Mouse (Mus musculus): Measurements from ENCODE around the gene Snai3. TPM values are rescaled to one million over a fixed set of nuclear protein-coding genes. Genes with fewer than 3 reads are reported as not detected.

The Snai3 gene
- polyA plus RNA-seq, 1 experiment from 2014 or later, result not detected

DNA sequence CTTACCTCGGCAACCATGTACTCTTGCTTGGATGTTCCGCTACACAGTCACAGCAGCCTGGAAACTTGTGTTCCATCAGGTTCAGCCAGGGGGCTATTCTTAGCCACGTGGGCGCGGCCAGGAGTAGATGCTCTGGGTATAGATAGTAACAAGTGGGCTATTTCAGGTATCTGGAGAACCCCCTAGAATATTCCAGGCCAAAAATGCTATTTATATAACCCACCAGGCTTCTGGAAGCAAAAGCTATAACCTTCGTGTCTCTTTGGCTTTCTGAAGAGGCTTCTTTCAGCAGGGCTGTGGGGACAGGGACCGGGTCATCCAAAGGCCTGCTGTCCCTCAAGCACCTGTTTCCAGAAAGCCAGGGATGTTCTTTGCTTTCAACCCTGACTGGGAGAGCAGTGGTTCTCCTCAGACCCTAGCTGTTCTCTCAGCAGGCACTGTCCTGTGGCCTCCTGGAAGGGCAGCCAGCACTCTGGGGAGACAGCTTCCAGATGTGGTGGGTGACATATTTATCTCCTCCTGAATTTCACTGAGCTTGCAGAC lies 9.3 kb downstream of the Snai3 start:
- no peak for DNase-seq (ENCODE audit: low spot score)
- no peak for ATAC-seq (ENCODE audit: insufficient number of reproducible peaks, low FRiP score, low TSS enrichment, low read depth)

DNA sequence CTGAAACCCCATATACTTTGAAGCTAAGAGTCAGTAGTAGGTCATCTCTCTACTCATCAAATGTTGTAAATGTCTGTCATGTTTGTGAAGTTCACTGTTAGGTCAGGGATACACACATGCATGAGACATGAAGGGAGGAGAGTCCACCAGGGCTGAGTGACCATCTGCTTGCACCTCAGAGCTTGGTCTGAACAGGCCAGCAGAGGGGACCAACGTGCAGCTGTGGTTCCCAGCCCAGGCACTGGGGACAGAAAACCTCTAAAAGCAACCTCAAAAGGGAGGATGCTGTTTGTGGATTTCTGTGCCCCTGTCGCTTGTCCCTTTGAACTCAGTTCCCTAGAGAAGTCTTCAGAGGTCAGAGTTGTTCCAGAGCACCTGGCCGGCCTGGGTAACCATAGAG lies 15.3 kb downstream of the Snai3 start:
- Histone ChIP-seq H3K4me2 (ENCODE audit: low read depth, severe bottlenecking) (no peak overlapping the region), H3K36me3 (ENCODE audit: control insufficient read depth, insufficient read depth, low read length) (no peaks in the 10 kb centered on the region), H3K9me3 (ENCODE audit: control insufficient read depth, low read length) (no peaks in the 10 kb centered on the region), H3K4me1 (ENCODE audit: control insufficient read depth, insufficient read depth, low read length) (peaks cover 3% of the 10 kb centered on the region; the same call in 1 of the 2 replicates), H3K27ac (replicated peaks; ENCODE audit: low read depth, low read length) (no peak overlapping the region), H3K4me3 (ENCODE audit: low read depth, low read length) (no peak overlapping the region), H3K27me3 (ENCODE audit: control insufficient read depth, insufficient read depth, low read length) (0 out of 2 replicates have a peak, but pooled peaks cover 2% of the 10 kb centered on the region), H3K9ac (ENCODE audit: low read length) (no peak overlapping the region)
- WGBS, result 68% methylated on average over 3 of the region's 3 CpGs
- DNase-seq (ENCODE audit: low spot score) (no peak), ATAC-seq (ENCODE audit: insufficient number of reproducible peaks, low FRiP score, low TSS enrichment, low read depth) (no peak)

More for the DNA sequence above, 9.3 kb downstream of the Snai3 start:
- Histone ChIP-seq H3K4me1 (ENCODE audit: control insufficient read depth, insufficient read depth, low read length) (no peaks in the 10 kb centered on the region), H3K4me3 (ENCODE audit: low read depth, low read length) (no peak overlapping the region), H3K4me2 (ENCODE audit: low read depth, severe bottlenecking) (no peak overlapping the region), H3K36me3 (ENCODE audit: control insufficient read depth, insufficient read depth, low read length) (no peaks in the 10 kb centered on the region), H3K9me3 (ENCODE audit: control insufficient read depth, low read length) (no peaks in the 10 kb centered on the region), H3K9ac (ENCODE audit: low read length) (no peak overlapping the region), H3K27me3 (ENCODE audit: control insufficient read depth, insufficient read depth, low read length) (no peaks in the 10 kb centered on the region), H3K27ac (replicated peaks; ENCODE audit: low read depth, low read length) (no peak overlapping the region)
- WGBS, result 74% methylated on average over 7 of the region's 7 CpGs

DNA sequence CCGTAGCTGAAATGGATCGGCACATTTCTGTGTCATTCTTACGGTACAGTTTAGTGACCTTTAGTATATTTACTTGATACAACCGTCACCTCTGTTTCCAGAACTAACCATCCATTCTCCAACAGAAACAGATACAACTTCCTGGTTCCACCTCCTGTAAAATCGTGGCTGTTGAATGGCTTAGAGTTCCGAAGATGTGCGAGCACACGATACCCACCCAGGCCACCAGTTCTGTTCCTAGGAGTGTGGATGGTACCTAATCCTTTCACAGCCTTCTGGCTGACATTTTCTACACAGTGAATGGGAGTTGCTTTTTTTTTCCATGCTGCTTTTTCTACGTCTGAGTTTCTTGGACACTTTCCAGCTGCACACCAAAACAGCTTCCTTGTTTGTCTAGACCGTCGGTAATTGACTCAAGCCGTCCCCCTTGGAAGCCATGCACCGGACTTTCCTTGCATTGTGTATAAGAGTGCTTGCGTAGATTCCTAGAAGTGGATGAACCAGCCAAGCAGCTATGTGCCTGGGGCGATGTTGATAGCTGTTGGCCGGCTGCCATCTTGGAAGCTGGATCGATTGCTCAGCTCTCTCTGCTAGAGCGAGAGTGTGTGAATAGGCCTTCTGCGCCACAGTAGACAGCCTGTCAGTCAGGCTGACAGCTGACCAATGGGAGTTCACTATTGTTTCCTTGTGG lies 16.3 kb downstream of the Snai3 start:
- Histone ChIP-seq H3K9me3 (ENCODE audit: control insufficient read depth, low read length) (no peaks in the 10 kb centered on the region), H3K27me3 (ENCODE audit: control insufficient read depth, insufficient read depth, low read length) (0 out of 2 replicates have a peak, but pooled peaks cover 2% of the 10 kb centered on the region), H3K4me3 (ENCODE audit: low read depth, low read length) (peak overlapping the region; percentile 50), H3K9ac (ENCODE audit: low read length) (peak overlapping the region; percentile 83), H3K4me1 (ENCODE audit: control insufficient read depth, insufficient read depth, low read length) (peaks cover 3% of the 10 kb centered on the region; the same call in 1 of the 2 replicates), H3K36me3 (ENCODE audit: control insufficient read depth, insufficient read depth, low read length) (no peaks in the 10 kb centered on the region), H3K4me2 (ENCODE audit: low read depth, severe bottlenecking) (peak overlapping the region; percentile 68), H3K27ac (replicated peaks; ENCODE audit: low read depth, low read length) (peak overlapping the region; percentile 82)
- 39% methylated on average over 19 of the region's 19 CpGs for WGBS
- ATAC-seq (ENCODE audit: insufficient number of reproducible peaks, low FRiP score, low TSS enrichment, low read depth) (no peak), DNase-seq (ENCODE audit: low spot score) (peak; percentile 62)

DNA sequence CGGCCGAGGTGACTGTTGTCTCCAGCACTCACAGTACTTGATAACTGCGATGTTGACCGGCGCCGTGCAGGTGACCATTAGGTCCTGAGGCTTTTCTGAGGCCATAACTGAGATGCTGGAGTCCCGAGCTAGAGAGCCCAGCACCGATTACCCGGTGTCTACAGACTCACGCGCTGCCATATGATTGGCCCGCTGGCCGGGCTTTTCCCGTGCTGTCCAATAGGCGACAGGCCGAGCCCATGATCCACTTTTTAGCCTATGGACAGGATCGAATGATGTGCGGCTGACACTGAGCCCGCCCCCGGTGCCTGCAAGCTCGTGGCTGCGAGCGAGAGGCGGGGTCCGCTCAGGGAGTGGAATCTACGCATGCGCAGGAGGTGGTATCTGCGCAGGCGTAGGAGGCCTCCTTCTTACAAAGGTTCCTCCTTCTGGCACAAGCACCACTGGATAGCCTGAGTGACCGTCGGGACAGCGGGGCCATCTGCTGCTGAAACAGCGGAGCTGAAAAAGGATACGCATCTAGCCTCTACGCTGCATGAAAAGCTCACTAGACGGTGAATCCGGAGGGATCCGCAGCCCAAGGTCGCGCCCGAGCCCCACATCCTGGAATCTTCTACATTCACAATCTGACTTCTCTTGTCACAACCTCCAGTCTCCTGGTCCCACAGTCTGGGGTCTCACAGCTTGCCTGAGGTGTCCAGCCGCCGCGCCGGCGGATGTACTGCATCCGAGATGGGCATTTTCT lies 17.1 kb downstream of the Snai3 start, which contains the start of gene Mvd:
Mvd (minus strand) TSS at position 161 of the 745 bp plus-strand sequence.
- WGBS, result under 1% methylated on average over 47 of the region's 47 CpGs
- ATAC-seq (ENCODE audit: insufficient number of reproducible peaks, low FRiP score, low TSS enrichment, low read depth), result peak; percentile 98
- no peaks in the 10 kb centered on the region for H3K9me3 ChIP-seq (ENCODE audit: control insufficient read depth, low read length)

DNA sequence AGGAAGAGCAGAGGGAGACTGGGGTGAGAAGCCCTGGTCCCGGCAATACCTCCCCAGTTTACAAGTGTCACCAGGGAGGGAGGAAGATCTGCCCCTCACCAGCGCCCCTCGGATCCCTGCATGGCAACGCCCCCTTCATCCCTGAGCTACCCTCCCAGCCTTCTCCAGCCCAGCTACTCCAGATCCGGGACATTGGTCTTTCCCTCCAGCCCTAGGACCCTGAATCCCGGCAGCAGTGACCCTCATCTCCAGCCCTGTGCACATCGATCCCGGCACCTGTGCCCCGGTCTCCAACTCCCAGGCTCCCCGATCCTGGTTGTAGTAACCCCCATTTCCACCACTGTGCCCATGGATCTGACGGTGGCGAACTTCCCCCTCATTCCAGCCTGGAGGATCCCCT lies 17.8 kb downstream of the Snai3 start:
- peaks cover 4% of the 10 kb centered on the region for H3K36me3 ChIP-seq (ENCODE audit: control insufficient read depth, insufficient read depth, low read length)
- WGBS, result 0% methylated on average over 12 of the region's 12 CpGs

More for the DNA sequence above, 17.1 kb downstream of the Snai3 start, which contains the start of gene Mvd:
- 0 out of 2 replicates have a peak, but pooled peaks cover 2% of the 10 kb centered on the region for H3K27me3 ChIP-seq (ENCODE audit: control insufficient read depth, insufficient read depth, low read length)
- DNase-seq (ENCODE audit: low spot score), result peak; percentile 99
- H3K9ac ChIP-seq (ENCODE audit: low read length), result peak within 1 kb of the TSS; percentile 83
- H3K27ac ChIP-seq (replicated peaks; ENCODE audit: low read depth, low read length), result peak within 1 kb of the TSS; percentile 82
- H3K4me1 ChIP-seq (ENCODE audit: control insufficient read depth, insufficient read depth, low read length), result peaks cover 3% of the 10 kb centered on the region; the same call in 1 of the 2 replicates
- peak within 1 kb of the TSS; percentile 68 for H3K4me2 ChIP-seq (ENCODE audit: low read depth, severe bottlenecking)
- H3K36me3 ChIP-seq (ENCODE audit: control insufficient read depth, insufficient read depth, low read length), result peaks cover 1% of the 10 kb centered on the region
- peak within 1 kb of the TSS; percentile 50 for H3K4me3 ChIP-seq (ENCODE audit: low read depth, low read length)

DNA sequence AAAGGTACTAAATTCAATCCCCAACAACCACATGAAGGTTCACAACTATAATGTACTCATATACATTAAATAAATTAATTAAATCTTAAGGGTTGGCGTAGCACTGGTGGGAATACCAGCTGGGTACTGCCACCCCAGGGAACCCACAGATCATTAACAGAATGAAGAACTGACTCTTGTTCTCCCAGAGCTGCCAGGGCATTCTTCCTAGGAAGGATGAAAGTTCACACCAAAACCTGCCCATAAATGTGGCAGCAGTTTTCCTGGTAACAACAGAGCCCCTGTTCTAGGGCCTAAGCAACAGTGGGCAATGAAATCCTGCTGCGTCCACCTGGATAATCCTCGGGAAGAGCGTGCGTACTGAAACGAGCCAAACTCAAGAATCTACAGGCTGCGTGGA lies 18.2 kb downstream of the Snai3 start:
- Histone ChIP-seq H3K9me3 (ENCODE audit: control insufficient read depth, low read length) (no peaks in the 10 kb centered on the region), H3K27ac (replicated peaks; ENCODE audit: low read depth, low read length) (no peak overlapping the region), H3K4me3 (ENCODE audit: low read depth, low read length) (peak overlapping the region; percentile 50), H3K9ac (ENCODE audit: low read length) (peak overlapping the region; percentile 32), H3K27me3 (ENCODE audit: control insufficient read depth, insufficient read depth, low read length) (0 out of 2 replicates have a peak, but pooled peaks cover 2% of the 10 kb centered on the region), H3K4me1 (ENCODE audit: control insufficient read depth, insufficient read depth, low read length) (peaks cover 5% of the 10 kb centered on the region; the same call in 1 of the 2 replicates), H3K36me3 (ENCODE audit: control insufficient read depth, insufficient read depth, low read length) (peaks cover 4% of the 10 kb centered on the region), H3K4me2 (ENCODE audit: low read depth, severe bottlenecking) (peak overlapping the region; percentile 68)
- no peak for DNase-seq (ENCODE audit: low spot score)
- no peak for ATAC-seq (ENCODE audit: insufficient number of reproducible peaks, low FRiP score, low TSS enrichment, low read depth)
- 20% methylated on average over 7 of the region's 7 CpGs for WGBS

More for the DNA sequence above, 17.8 kb downstream of the Snai3 start:
- peaks cover 5% of the 10 kb centered on the region; the same call in 1 of the 2 replicates for H3K4me1 ChIP-seq (ENCODE audit: control insufficient read depth, insufficient read depth, low read length)
- H3K9me3 ChIP-seq (ENCODE audit: control insufficient read depth, low read length), result no peaks in the 10 kb centered on the region
- DNase-seq (ENCODE audit: low spot score) (no peak), ATAC-seq (ENCODE audit: insufficient number of reproducible peaks, low FRiP score, low TSS enrichment, low read depth) (no peak)
- H3K27ac ChIP-seq (replicated peaks; ENCODE audit: low read depth, low read length), result peak overlapping the region; percentile 23; the same call in 1 of the 2 replicates
- H3K27me3 ChIP-seq (ENCODE audit: control insufficient read depth, insufficient read depth, low read length), result 0 out of 2 replicates have a peak, but pooled peaks cover 2% of the 10 kb centered on the region
- peak overlapping the region; percentile 50 for H3K4me3 ChIP-seq (ENCODE audit: low read depth, low read length)
- H3K9ac ChIP-seq (ENCODE audit: low read length), result peak overlapping the region; percentile 32
- H3K4me2 ChIP-seq (ENCODE audit: low read depth, severe bottlenecking), result peak overlapping the region; percentile 68

DNA sequence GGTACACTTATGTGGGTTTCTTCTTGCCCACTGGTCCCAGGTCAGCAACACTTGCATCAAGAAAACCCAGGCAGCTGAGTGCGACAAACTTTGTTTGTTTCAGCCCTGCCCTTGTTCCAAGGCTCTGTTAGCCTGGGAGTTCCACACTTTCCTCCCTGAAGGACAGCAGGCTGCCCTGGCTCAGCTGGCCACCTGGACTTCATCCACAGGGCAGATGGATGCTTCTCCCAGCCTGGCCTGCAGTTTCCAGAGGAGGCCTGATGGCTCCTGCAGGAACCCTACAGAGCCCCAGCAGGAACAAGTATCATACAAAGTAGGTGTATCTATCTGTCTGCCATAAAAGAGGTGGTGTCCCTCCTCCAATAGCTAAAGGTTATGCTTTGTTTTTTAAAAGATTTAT lies 19.2 kb downstream of the Snai3 start:
- DNase-seq (ENCODE audit: low spot score), result no peak
- Histone ChIP-seq H3K9ac (ENCODE audit: low read length) (no peak overlapping the region), H3K4me1 (ENCODE audit: control insufficient read depth, insufficient read depth, low read length) (peaks cover 5% of the 10 kb centered on the region; the same call in 1 of the 2 replicates), H3K36me3 (ENCODE audit: control insufficient read depth, insufficient read depth, low read length) (peaks cover 10% of the 10 kb centered on the region), H3K9me3 (ENCODE audit: control insufficient read depth, low read length) (no peaks in the 10 kb centered on the region), H3K4me3 (ENCODE audit: low read depth, low read length) (no peak overlapping the region), H3K4me2 (ENCODE audit: low read depth, severe bottlenecking) (no peak overlapping the region), H3K27me3 (ENCODE audit: control insufficient read depth, insufficient read depth, low read length) (0 out of 2 replicates have a peak, but pooled peaks cover 2% of the 10 kb centered on the region), H3K27ac (replicated peaks; ENCODE audit: low read depth, low read length) (no peak overlapping the region)
- 90% methylated on average over 1 of the region's 1 CpGs for WGBS
- ATAC-seq (ENCODE audit: insufficient number of reproducible peaks, low FRiP score, low TSS enrichment, low read depth), result no peak

DNA sequence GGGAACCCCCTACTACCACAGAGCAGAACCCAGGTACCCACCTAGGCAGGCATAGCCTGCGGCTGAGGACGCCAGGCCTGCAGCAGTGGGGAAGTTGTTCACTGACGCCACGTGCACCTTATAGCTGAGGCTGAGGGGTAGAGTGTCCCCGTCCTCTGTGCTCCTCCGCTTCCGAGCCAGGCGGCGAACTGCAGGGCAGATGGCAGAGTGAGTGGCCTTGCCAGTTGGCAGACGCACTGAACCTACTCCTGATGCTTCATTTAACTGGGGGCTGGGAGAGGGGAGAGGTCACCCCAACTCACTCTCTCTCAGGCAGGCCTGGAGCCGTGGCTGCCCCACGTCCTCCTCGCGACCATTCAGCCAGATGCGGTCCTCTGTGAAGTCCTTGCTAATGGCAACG lies 21.2 kb downstream of the Snai3 start:
- no peak for DNase-seq (ENCODE audit: low spot score)
- no peaks in the 10 kb centered on the region for H3K27me3 ChIP-seq (ENCODE audit: control insufficient read depth, insufficient read depth, low read length)
- no peak overlapping the region for H3K4me3 ChIP-seq (ENCODE audit: low read depth, low read length)
- 96% methylated on average over 16 of the region's 16 CpGs for WGBS
- H3K27ac ChIP-seq (replicated peaks; ENCODE audit: low read depth, low read length), result no peak overlapping the region
- no peak for ATAC-seq (ENCODE audit: insufficient number of reproducible peaks, low FRiP score, low TSS enrichment, low read depth)
- peaks cover 5% of the 10 kb centered on the region; the same call in 1 of the 2 replicates for H3K4me1 ChIP-seq (ENCODE audit: control insufficient read depth, insufficient read depth, low read length)
- no peaks in the 10 kb centered on the region for H3K9me3 ChIP-seq (ENCODE audit: control insufficient read depth, low read length)
- no peak overlapping the region for H3K4me2 ChIP-seq (ENCODE audit: low read depth, severe bottlenecking)
- peaks cover 15% of the 10 kb centered on the region for H3K36me3 ChIP-seq (ENCODE audit: control insufficient read depth, insufficient read depth, low read length)
- H3K9ac ChIP-seq (ENCODE audit: low read length), result no peak overlapping the region

Measured in limb, embryonic 11.5 days (tissue).